Mouse (Mus musculus) CH12.LX (cell line): ENCODE measurements around the gene Csnk2a1. TPM values are rescaled to one million over a fixed set of nuclear protein-coding genes. Genes with fewer than 3 reads are reported as not detected.

ENCODE experiments used
- DNase-seq: peaks from one replicate; pipeline ENCODE4 v3.0.0-alpha.2; 2013; ENCODE audit errors: extremely low read depth
- H3K27ac ChIP-seq: 2 replicates; pipeline ENCODE4 v1.5.1; 2012; ENCODE audit warnings: low read depth, mild to moderate bottlenecking, control low read depth, moderate library complexity; ENCODE audit not compliant: insufficient read depth
- H3K27me3 ChIP-seq: replicated peaks from 2 replicates; pipeline ENCODE3; 2012; ENCODE audit warnings: inconsistent platforms
- H3K36me3 ChIP-seq, 2 experiments: replicated peaks in 1 of 2; 2 replicates each; pipeline versions ENCODE3 to v1.6.1; 2012; ENCODE audit warnings: inconsistent platforms in 1 of 2, low read length in 1 of 2, mild to moderate bottlenecking in 1 of 2, mixed read lengths in 1 of 2, moderate library complexity in 1 of 2; ENCODE audit not compliant: control insufficient read depth in 1 of 2, insufficient read depth in 1 of 2
- H3K4me1 ChIP-seq, 2 experiments: 2 replicates each; pipeline ENCODE4 v1.6.1; 2012; ENCODE audit warnings: inconsistent platforms in 1 of 2, moderate library complexity in 1 of 2; ENCODE audit not compliant: insufficient read depth in 2 of 2, control insufficient read depth in 1 of 2
- H3K4me2 ChIP-seq: 2 replicates; pipeline ENCODE4 v1.6.1; 2012; ENCODE audit warnings: low read depth, mild to moderate bottlenecking, control low read depth; ENCODE audit not compliant: poor library complexity, insufficient read depth, severe bottlenecking
- H3K4me3 ChIP-seq, 3 experiments: fragments of 150-350 bp in 1 of 3; sonication (generic) in 1 of 3; replicated peaks in 1 of 3; 2 replicates each; pipeline versions ENCODE3 to v1.5.1; 2011 to 2012; ENCODE audit warnings: low read depth in 2 of 3, low read length in 2 of 3, mild to moderate bottlenecking in 2 of 3, moderate library complexity in 2 of 3, control low read depth in 1 of 3, improper control_type of control experiment in 1 of 3, inconsistent platforms in 1 of 3, mixed read lengths in 1 of 3; ENCODE audit not compliant: poor library complexity in 1 of 3
- H3K79me2 ChIP-seq: replicated peaks from 2 replicates; pipeline ENCODE4 v1.6.1; 2012; ENCODE audit warnings: mild to moderate bottlenecking, moderate library complexity; ENCODE audit not compliant: control insufficient read depth, poor library complexity, insufficient read depth, severe bottlenecking; ENCODE audit errors: extremely low read depth
- H3K9ac ChIP-seq: 2 replicates; pipeline ENCODE4 v1.6.1; 2012; ENCODE audit warnings: low read depth, mild to moderate bottlenecking, control low read depth, moderate library complexity; ENCODE audit not compliant: insufficient read depth
- H3K9me3 ChIP-seq: replicated peaks from 2 replicates; pipeline ENCODE3; 2012; ENCODE audit warnings: low read length, inconsistent platforms, mixed read lengths
- BHLHE40 ChIP-seq: IDR thresholded peaks from 2 replicates; pipeline ENCODE4 v1.6.1; 2011; ENCODE audit warnings: mild to moderate bottlenecking, low read depth, low read length, improper control_type of control experiment
- CHD1 ChIP-seq: IDR thresholded peaks from 2 replicates; pipeline ENCODE4 v1.6.1; 2012; ENCODE audit warnings: low read depth, low read length, improper control_type of control experiment, inconsistent platforms
- E2F4 ChIP-seq: IDR thresholded peaks from 2 replicates; pipeline ENCODE4 v1.6.1; 2011; ENCODE audit warnings: low read depth, low read length, improper control_type of control experiment; ENCODE audit not compliant: insufficient replicate concordance
- ELF1 ChIP-seq: IDR thresholded peaks from 2 replicates; pipeline ENCODE4 v1.6.1; 2014; ENCODE audit warnings: low read depth, mild to moderate bottlenecking, inconsistent platforms, low read length, improper control_type of control experiment
- ETS1 ChIP-seq: conservative IDR thresholded peaks from 2 replicates; pipeline ENCODE4 v1.6.1; 2012; ENCODE audit warnings: low read depth, mild to moderate bottlenecking, inconsistent platforms, low read length, improper control_type of control experiment, moderate library complexity
- HCFC1 ChIP-seq: IDR thresholded peaks from 2 replicates; pipeline ENCODE4 v1.6.1; 2012; ENCODE audit warnings: low read depth, mild to moderate bottlenecking, inconsistent platforms, low read length, improper control_type of control experiment
- JUN ChIP-seq: IDR thresholded peaks from 2 replicates; pipeline ENCODE4 v1.6.1; 2011; ENCODE audit warnings: low read depth, mild to moderate bottlenecking, low read length, improper control_type of control experiment, moderate library complexity; ENCODE audit not compliant: insufficient read depth
- MAX ChIP-seq: IDR thresholded peaks from 2 replicates; pipeline ENCODE4 v1.6.1; 2011; ENCODE audit warnings: low read length, improper control_type of control experiment
- MYC ChIP-seq: IDR thresholded peaks from 2 replicates; pipeline ENCODE4 v1.6.1; 2011; ENCODE audit warnings: low read depth, mild to moderate bottlenecking, improper control_type of control experiment, low read length
- NELFE ChIP-seq: IDR thresholded peaks from 2 replicates; pipeline ENCODE4 v1.6.1; 2011; ENCODE audit warnings: low read depth, low read length, improper control_type of control experiment
- NRF1 ChIP-seq: IDR thresholded peaks from 2 replicates; pipeline ENCODE4 v1.6.1; 2014; ENCODE audit warnings: low read depth, mild to moderate bottlenecking, inconsistent platforms, low read length, improper control_type of control experiment, moderate library complexity
- PAX5 ChIP-seq: IDR thresholded peaks from 2 replicates; pipeline ENCODE4 v1.6.1; 2012; ENCODE audit warnings: low read length, inconsistent platforms, mixed read lengths
- POLR2AphosphoS2 ChIP-seq: IDR thresholded peaks from 2 replicates; pipeline ENCODE4 v1.6.1; 2011; ENCODE audit warnings: low read depth, low read length, improper control_type of control experiment
- RAD21 ChIP-seq: IDR thresholded peaks from 2 replicates; pipeline ENCODE4 v1.6.1; 2011; ENCODE audit warnings: low read depth, mild to moderate bottlenecking, low read length, improper control_type of control experiment, moderate library complexity
- SIN3A ChIP-seq: IDR thresholded peaks from 2 replicates; pipeline ENCODE4 v1.6.1; 2012; ENCODE audit warnings: low read length, improper control_type of control experiment, inconsistent platforms
- TBP ChIP-seq: conservative IDR thresholded peaks from 2 replicates; pipeline ENCODE4 v1.6.1; 2011; ENCODE audit warnings: low read depth, low read length, improper control_type of control experiment
- TCF12 ChIP-seq: IDR thresholded peaks from 2 replicates; pipeline ENCODE4 v1.6.1; 2014; ENCODE audit warnings: low read depth, mild to moderate bottlenecking, inconsistent platforms, low read length, improper control_type of control experiment
- UBTF ChIP-seq: IDR thresholded peaks from 2 replicates; pipeline ENCODE4 v1.6.1; 2012; ENCODE audit warnings: low read depth, mild to moderate bottlenecking, inconsistent platforms, low read length, improper control_type of control experiment, moderate library complexity
- USF1 ChIP-seq: IDR thresholded peaks from 2 replicates; pipeline ENCODE4 v1.6.1; 2014; ENCODE audit warnings: low read depth, mild to moderate bottlenecking, inconsistent platforms, low read length, improper control_type of control experiment
- USF2 ChIP-seq: conservative IDR thresholded peaks from 2 replicates; pipeline ENCODE4 v1.6.1; 2011; ENCODE audit warnings: low read depth, low read length, improper control_type of control experiment
- ZC3H11A ChIP-seq: IDR thresholded peaks from 2 replicates; pipeline ENCODE4 v1.6.1; 2012; ENCODE audit warnings: low read depth, mild to moderate bottlenecking, inconsistent platforms, low read length, improper control_type of control experiment
- ZKSCAN1 ChIP-seq: IDR thresholded peaks from 2 replicates; pipeline ENCODE4 v1.6.1; 2012; ENCODE audit warnings: low read depth, inconsistent platforms, low read length, improper control_type of control experiment, borderline replicate concordance
- ZMIZ1 ChIP-seq: IDR thresholded peaks from 2 replicates; pipeline ENCODE4 v1.6.1; 2012; ENCODE audit warnings: low read depth, mild to moderate bottlenecking, inconsistent platforms, low read length, improper control_type of control experiment
- ZNF384 ChIP-seq: IDR thresholded peaks from 2 replicates; pipeline ENCODE4 v1.6.1; 2012; ENCODE audit warnings: low read depth, low read length, improper control_type of control experiment, inconsistent platforms
- dilution Hi-C: fragments of 300-500 bp; cut with MboI; formaldehyde crosslinking; loops from 2 replicates; pipeline ENCODE4 v1.14.3; 2020; ENCODE audit warnings: low sequenced_read_pairs; ENCODE audit not compliant: extremely low pct_unique_long_range_greater_than_20kb, extremely low pct_ligation_motif_present
- in situ Hi-C: fragments of 300-500 bp; cut with MboI; formaldehyde crosslinking; loops from 3 replicates; pipeline ENCODE4 v1.14.3; 2019; ENCODE audit warnings: low sequenced_read_pairs, low pct_ligation_motif_present, low pct_unique_long_range_greater_than_20kb, mixed read lengths
- polyA plus RNA-seq: library from polyadenylated mRNA; unstranded; fragments of >175 nt; gene quantifications from 2 replicates; pipeline ENCODE4 v1.2.1, GENCODE M21; 2012; ENCODE audit warnings: low read depth; ENCODE audit not compliant: insufficient read length
- total RNA-seq, 2 experiments: library from RNA; depleted of rRNA; stranded (reverse); fragments of 300-350 nt in 1 of 2; fragments of >200 nt in 1 of 2; gene quantifications; 2 replicates each; pipeline ENCODE4 v1.2.3; 2012 to 2014

The Csnk2a1 gene
- total and polyA plus RNA-seq, 3 experiments = 79.2 to 145 (median 100) TPM

- Histone ChIP-seq H3K4me3 (no peak overlapping the region), H3K79me2 (no peaks in the 10 kb centered on the region), H3K9ac (no peak overlapping the region), H3K4me2 (no peak overlapping the region), H3K27ac (no peak overlapping the region), H3K9me3 (no peaks in the 10 kb centered on the region), H3K4me1 (no peaks in the 10 kb centered on the region), H3K27me3 (peaks cover 63% of the 10 kb centered on the region), H3K36me3 (no peaks in the 10 kb centered on the region)
- no peak for TF ChIP-seq SIN3A
- no peak for TF ChIP-seq E2F4
- no peak for TF ChIP-seq UBTF
- TF ChIP-seq MAX = no peak
- TF ChIP-seq JUN = no peak
- TF ChIP-seq PAX5 = no peak
- no peak for TF ChIP-seq POLR2AphosphoS2
- TF ChIP-seq USF2 = no peak
- no peak for TF ChIP-seq TCF12
- TF ChIP-seq ZC3H11A = no peak
- no peak for TF ChIP-seq MYC
- no peak for TF ChIP-seq USF1
- dilution Hi-C loops (no loop called here), in situ Hi-C loops (no loop called here)
- DNase-seq = no peak
Measured at GRCm38 (mm10) chr2:152194586-152194985, 32.1 kb upstream of the Csnk2a1 start.

- no peaks in the 10 kb centered on the region for H3K4me1 ChIP-seq
- in situ Hi-C loops = loop anchor here (5.0 kb wide), 2 partner anchors 75 to 175 kb away; no protein-coding TSS in a partner anchor
- dilution Hi-C loops = no loop called here
- no peak overlapping the region for H3K27ac ChIP-seq
- H3K9ac ChIP-seq = no peak overlapping the region
- no peak for DNase-seq
- H3K36me3 ChIP-seq = no peaks in the 10 kb centered on the region
- no peaks in the 10 kb centered on the region for H3K9me3 ChIP-seq
- H3K4me3 ChIP-seq = no peak overlapping the region
- no peak for TF ChIP-seq BHLHE40
- TF ChIP-seq SIN3A = no peak
- TF ChIP-seq HCFC1 = no peak
- TF ChIP-seq RAD21 = no peak
- TF ChIP-seq NRF1 = no peak
- no peak for TF ChIP-seq ELF1
- no peak for TF ChIP-seq PAX5
- TF ChIP-seq MYC = no peak
- no peak for TF ChIP-seq CHD1
- no peak for TF ChIP-seq MAX
- TF ChIP-seq NELFE = no peak
- no peak for TF ChIP-seq TCF12
- no peak for TF ChIP-seq USF1
- TF ChIP-seq ZNF384 = no peak
- TF ChIP-seq USF2 = no peak
- no peak for TF ChIP-seq ETS1
- TF ChIP-seq E2F4 = no peak
- TF ChIP-seq ZKSCAN1 = no peak
- TF ChIP-seq ZMIZ1 = no peak
- no peak for TF ChIP-seq TBP
- no peaks in the 10 kb centered on the region for H3K79me2 ChIP-seq
- H3K27me3 ChIP-seq = peaks cover 46% of the 10 kb centered on the region
- 0 out of 2 replicates have a peak overlapping the region, but pooled peaks have one; percentile 18 for H3K4me2 ChIP-seq
Measured at GRCm38 (mm10) chr2:152196896-152197295, 29.7 kb upstream of the Csnk2a1 start.
